Mouse (Mus musculus) lung, postnatal 0 days (tissue): ENCODE data around the gene AI467606.

Source experiments
- CTCF ChIP-seq: IDR thresholded peaks from 2 replicates; pipeline ENCODE4 v1.5.1; 2016; ENCODE audit warnings: antibody characterized with exemption, mild to moderate bottlenecking
- EP300 ChIP-seq: IDR thresholded peaks from 2 replicates; pipeline ENCODE4 v1.6.1; 2016; ENCODE audit warnings: antibody characterized with exemption, mild to moderate bottlenecking, control low read depth

DNA sequence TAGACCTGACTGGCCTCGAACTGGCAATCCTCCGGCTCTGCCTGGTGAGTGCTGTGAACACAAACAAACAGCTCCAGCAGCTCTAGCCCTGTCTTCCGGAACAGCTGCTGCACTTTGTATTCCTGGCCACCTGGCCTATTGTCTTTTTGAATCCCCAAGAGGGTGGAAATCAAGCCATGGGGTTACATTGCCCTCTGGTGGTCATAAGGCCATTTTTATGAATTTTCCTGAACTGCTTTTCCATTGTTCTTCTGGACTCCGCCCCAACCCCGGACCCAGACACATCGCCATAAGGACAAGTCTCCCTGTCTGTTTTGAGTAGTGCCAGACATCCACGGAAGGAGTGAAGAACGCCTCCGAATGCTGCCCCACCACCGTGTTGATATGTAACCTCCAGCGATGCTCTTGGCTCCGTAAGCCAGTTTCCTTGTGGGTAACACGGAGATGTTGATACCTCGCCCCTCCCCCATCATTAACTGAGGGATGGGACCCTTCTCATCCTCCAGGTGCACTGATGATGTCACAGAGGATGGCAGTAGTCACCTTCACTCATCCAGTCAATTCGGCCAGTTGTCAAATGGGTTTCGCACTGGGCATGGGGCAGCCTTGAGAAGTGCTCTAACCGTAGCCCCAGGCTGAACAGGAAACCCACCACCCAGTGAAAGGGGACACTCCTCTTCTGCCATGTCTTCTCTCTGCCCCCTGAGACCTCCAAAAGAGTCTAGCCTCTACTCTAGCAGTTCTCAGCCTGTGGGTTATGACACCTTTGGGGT, 13.6 kb downstream of the AI467606 start:
- TF ChIP-seq CTCF (peak; percentile 95), EP300 (no peak)
